Mouse (Mus musculus) left cerebral cortex, postnatal 4 days (tissue): ENCODE results near the gene Snx5. TPM values are rescaled to one million over a fixed set of nuclear protein-coding genes. Genes with fewer than 3 reads are reported as not detected.
A peak's percentile ranks its signal among the peaks of the same experiment; 100 is the strongest.

Experiments
- DNase-seq: peaks from one replicate; pipeline ENCODE4 v3.0.0-alpha.2; 2022
- intact Hi-C: fragments of 180-260 bp; cut with DNase I; formaldehyde crosslinking; loops from one replicate; pipeline ENCODE4 v1.15.1; 2025
- total RNA-seq, 2 experiments: library from RNA; stranded (reverse); gene quantifications; 2 replicates each; pipeline ENCODE4 v1.2.3; 2021

The Snx5 gene
- 10 to 100 TPM; 60.5 to 65.0 TPM for total RNA-seq

DNA sequence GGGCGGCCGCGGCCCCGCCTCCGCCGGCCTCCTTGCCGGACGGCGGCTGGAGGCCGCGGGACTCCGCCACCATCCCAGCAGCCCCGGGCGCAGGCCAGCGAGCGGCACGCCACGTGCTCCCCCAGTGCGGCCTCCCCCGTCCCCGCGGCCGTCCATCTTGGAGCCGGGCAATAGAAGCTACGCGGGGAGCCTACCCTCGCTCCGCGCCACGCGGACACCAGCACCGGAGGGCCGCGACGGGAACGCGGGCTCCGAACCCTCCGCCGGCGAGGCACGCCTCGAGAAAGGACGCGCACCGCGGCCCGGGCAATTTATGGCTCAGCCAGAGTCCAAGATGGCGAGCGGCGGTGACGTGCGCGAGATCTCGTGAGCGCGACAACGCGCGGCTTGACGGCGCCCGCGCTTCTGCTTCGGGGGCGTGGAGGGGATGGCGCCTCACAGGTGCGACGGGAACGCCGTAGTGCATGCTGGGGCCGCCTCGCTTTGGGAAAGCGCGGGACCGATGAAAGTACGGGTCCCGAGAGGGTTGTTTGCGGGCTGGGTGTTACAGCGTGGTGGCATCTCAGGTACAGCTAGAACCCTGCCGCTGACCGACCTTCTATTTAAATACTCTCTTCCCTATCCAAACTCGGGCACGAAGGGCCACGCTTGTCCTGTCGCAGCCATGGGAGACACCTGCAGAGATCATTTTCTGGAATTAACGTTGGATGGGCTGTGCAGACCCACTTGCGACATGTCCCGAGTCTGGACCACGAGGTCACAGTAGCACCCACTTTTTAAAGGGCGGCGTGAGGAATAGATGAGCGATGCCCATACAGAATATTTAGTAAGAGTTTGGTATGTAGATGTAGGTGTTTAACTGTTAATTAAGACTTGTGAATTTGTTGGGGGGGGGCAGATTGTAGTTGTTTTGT lies at the start of gene Snx5, which contains the start of gene Mgme1:
TSS of gene Snx5 (minus strand) at position 400 of the 914 bp plus-strand sequence.
TSS of gene Mgme1 (plus strand) at position 157 of the 914 bp plus-strand sequence.
- DNase-seq = peak; percentile 95
- intact Hi-C loops = no loop called here

- DNase-seq = no peak
- intact Hi-C loops = no loop called here
These were observed 40.7 kb upstream of the Snx5 start for GRCm38 (mm10) chr2:144311372-144311771.

DNA sequence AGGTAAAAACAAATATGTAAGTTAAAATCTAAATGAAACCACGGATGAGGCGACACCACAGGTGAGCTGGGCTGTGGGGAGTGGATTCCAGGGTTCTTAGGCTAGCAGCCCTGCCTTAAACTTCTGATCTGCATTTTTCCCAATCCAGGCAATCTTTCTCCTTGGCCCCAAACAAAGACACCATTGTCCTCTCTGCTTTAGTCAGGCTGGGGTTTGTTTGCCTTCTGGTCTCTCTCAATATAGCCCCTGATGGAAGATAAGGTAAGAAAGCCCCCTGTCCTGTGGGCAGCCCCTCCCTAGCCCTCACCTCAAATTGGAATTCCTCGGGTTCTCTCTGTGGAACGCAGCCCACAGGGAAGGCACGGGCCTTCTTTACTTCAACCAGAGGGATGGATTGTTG lies 39.6 kb upstream of the Snx5 start:
- no peak for DNase-seq
- intact Hi-C loops = no loop called here

DNA sequence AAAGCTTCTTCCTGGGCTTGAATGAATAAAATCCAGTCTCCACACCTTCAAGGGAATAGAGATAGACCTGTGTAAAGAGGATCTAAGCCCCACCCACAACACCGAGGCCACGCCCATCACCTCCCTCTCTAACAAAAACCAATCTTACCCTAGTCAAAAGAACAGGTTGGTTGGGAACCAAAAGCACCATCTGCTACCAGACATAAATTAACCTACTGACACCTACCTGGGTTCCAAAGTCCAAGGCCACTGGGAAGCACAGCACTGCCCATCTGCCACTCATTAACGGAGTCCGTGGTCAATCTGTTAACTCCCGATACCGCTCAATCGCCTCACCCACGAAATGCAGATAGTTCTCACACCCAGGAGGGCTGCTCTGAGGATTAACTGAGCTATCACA lies 37.9 kb upstream of the Snx5 start:
- no peak for DNase-seq
- intact Hi-C loops = no loop called here

- no peak for DNase-seq
- intact Hi-C loops = no loop called here
These were observed 35.1 kb upstream of the Snx5 start for GRCm38 (mm10) chr2:144305721-144306294.

GRCm38 (mm10) chr2:144301101-144301500 lies 30.4 kb upstream of the Snx5 start:
- DNase-seq = no peak
- intact Hi-C loops = no loop called here

DNA sequence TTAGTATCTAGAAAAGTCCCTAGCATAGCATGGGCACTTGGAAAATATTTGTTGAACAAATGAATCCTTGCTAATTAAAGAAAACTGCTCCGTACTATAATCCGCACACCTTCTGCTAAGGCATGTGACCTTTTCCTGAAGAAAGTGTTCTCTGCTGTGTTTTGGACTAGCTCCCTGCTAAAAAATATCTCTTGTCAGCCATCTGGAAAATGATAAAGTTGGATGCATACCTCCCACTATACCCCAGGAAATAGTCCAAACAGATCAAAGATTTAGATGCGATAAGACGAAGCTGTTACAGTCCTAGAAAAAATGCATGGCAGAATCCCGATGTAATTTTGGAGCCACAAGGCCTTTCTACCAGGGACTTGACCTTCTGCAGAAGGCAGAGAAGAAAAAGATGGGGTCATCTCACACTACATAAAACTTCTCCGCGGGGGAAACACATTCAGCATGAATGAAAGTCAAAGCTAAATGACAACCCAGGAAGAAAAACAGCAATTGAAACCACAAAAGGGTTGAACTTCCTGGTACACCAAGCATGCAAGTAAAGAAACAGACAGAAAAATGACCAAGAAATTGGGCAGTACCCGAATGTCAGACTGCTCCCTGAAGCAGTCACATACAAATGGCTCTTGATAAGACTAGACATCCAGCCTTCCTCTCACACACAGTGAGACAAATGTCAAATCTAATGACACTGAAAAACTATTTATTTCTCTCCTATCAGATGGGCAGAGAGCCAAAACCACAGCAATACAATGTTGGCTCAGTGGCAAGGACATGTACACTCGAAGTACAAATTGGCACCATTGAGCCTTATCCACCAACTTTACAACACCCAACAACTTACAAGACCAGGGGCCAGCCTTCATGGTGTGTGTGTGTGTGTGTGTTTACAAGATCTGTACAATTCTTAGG lies 29.3 kb upstream of the Snx5 start:
- no peak for DNase-seq
- intact Hi-C loops = no loop called here

DNA sequence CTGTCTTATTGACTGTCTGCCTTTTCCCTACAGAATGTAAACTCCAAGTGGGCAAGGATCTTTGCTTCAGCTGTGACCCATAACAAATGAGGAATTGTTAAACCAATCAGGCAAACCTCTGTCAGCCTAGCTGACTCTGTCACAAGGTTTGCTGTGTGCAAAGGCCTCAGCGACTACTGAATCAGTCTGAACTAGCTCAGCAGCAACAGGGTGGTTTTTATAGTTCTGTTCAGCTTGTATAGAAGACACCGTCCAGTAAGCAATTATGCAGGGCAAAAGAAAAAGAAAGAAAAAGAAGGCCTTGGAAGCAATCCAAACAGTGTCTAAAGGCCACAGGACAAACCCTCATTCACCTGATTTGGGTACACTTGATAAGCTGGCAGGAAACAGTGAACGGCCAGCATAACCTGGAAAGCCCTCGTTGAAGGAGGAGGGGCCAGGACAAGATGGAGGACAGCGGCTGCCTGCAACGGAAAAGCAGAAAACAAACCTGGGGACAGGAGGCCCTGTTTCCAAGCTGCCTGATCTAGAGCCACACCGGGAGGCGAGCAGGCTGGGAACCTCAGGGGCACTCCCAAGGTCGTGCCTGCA lies 24.5 kb upstream of the Snx5 start:
- DNase-seq = no peak
- intact Hi-C loops = no loop called here

DNA sequence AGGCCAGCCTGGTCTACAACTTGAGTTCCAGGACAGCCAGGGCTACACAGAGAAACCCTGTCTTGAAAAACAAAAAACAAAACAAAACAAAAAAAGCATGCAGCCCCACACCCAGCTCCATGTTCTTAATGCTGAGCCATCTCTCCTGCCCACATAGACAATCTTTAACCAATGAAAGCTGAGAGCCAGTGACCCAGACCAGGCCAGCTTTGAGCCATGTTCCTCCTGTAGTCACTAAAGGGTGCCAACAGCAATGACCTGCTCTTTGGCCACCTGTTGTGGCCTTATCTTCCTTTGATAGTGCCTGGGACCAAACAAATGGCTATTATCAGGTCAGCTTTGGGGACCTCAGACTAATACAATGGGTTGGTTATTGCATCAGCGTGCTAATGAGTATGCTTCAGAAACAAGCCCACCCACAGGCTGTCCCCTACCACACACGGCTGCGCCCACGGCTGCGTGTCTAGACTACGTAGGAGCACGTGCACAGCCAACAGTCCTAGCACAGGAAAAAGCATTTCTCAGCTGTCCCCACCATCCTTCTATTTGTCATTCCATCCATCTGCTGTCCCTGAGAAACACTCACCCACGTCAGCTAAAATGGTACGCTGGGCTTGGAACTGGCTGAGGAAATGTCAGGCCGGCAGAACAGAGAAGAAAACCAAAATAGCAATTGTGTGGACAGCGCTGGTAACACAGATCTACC lies 21.0 kb upstream of the Snx5 start:
- intact Hi-C loops = no loop called here
- DNase-seq = no peak

DNA sequence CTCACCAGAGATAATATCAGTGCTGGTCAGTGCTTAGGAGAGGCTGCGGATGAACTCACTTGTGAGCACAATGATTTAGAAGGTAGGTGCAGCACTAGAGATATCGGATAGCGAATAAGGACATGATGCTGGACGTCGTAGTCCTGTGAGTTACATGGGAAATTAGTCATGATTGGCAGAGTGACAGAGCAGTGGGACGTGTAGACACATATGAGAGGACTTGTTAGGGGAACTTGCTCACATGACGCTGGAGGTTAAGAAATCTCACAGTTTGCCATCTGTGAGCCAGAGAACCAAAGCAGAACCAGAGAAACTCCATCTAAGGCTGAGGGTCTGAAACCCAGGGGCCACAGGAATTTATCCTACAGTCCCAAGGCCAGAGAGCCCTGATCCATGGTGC lies 19.6 kb upstream of the Snx5 start:
- intact Hi-C loops = no loop called here
- DNase-seq = no peak

DNA sequence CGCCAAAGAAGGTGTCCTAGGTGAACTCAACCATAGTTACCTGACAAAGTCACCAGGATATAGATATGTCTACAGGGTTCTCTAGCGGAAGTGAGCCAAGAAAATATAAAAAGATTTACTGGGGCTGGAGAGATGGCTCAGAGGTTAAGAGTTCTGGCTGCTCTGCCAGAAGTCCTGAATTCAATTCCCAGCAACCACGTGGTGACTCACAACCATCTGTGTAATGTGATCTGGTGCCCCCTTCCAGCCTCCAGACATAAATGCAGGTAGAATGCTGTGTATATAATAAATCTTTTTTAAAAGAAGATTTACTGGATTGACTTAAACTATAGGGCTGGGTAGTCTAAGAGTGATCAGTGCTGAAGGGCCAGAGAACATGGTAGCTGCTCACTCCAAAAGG lies 10.7 kb upstream of the Snx5 start:
- intact Hi-C loops = no loop called here

DNA sequence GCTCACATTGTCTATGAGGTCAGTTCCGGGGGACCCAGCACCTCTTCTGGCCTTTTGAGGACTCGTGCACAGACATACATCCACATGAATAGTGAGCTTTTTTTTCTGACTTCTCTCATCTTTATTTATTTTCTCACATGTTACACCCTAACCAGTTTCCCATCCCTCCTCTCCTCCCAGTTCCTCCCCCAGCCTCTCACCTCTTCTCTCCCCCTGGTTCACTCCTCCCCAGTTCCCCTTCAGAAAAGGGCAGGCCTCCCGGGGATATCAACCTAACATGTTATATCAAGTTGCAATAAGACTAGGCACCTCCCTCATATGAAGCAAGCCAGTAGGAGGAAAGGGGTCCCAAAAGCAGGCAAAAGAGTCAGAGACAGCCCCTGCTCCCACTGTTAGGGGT lies 9.9 kb upstream of the Snx5 start:
- DNase-seq = no peak
- intact Hi-C loops = no loop called here

More for the DNA sequence above, 10.7 kb upstream of the Snx5 start:
- DNase-seq = no peak

DNA sequence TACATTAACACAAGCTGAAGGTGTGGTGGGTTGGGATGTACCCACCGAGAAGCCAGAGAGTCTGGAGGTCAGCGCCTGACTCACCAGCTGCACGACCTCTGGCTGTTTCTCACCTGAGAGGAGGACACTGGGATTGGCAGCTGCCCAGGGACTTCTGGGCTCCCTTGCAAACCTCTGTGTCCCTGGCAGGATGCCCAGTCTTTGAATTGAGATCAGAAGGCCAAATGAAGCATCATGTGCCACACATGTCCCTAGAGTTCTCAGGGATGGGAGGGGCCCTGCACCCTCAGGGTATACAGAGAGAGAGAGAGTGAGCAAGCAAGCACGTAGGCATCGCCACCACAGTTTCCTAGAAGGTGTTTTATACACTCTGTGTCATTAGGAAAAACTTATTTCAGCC lies 9.0 kb upstream of the Snx5 start:
- intact Hi-C loops = no loop called here
- DNase-seq = peak; percentile 59

DNA sequence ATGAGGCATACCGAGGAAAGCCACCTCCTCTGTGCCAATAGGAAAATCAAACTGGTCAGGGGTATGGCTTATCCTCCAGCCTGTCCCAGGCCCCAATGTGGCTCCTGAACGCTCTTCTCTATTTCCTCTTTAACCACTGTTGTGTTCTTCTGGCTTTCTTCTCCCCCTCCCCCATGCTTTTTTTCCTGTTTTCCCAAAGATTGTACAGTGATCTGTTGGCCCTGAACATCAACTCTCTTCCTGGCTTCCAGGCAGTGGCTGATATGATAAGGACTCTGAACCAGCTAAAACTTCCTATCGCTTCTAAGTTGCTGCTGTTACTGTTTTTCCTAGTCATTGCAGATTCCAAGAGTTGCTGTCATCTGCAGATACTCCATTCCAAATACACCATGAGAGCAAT lies 6.2 kb upstream of the Snx5 start:
- no peak for DNase-seq
- intact Hi-C loops = no loop called here

- intact Hi-C loops = no loop called here
- DNase-seq = no peak
These were observed 4.0 kb upstream of the Snx5 start for GRCm38 (mm10) chr2:144274741-144275140.

DNA sequence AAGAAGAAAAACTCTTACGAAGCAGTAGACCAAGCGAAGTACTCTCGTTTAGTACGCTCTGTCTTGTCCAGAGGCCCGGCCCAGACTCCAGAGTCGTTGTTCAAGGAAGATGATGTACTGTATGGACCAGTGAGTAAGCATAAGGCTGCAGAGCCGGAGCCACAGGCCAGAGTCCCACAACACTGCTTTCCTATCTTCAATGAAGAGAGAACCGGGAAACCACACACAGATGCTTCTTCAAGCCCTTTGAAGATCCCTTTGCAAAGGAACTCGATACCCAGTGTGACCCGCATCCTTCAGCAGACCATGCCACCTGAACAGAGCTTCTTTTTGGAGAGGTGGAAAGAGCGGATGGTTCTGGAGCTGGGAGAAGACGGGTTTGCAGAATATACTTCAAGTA lies 1.4 kb upstream of the Snx5 start:
- DNase-seq = no peak
- intact Hi-C loops = no loop called here

GRCm38 (mm10) chr2:144269679-144270475 lies 829 bp downstream of the Snx5 start:
- DNase-seq = no peak
- intact Hi-C loops = no loop called here

DNA sequence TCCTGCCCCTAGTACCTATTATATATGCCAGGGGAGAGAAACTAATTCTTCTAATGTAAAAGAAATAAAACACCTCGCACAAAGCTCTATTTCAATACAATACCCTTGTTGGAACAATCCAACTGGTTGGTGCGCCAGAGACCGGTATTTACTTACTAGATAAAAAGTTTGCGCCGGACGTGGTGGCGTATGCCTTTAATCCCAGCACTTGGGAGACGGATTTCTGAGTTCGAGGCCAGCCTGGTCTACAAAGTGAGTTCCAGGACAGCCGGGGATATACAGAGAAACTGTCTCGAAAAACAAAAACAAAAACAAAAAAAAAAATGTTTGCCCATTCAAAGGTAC lies 1.4 kb downstream of the Snx5 start:
- DNase-seq = no peak
- intact Hi-C loops = no loop called here
